In genomic region chr19:4163543-4163887, GRCm38 (mm10) we compare ENCODE assay signal across 8 mouse cellular contexts. TPM values are rescaled to one million over a fixed set of nuclear protein-coding genes. Genes with fewer than 3 reads are reported as not detected.
DNase-seq lines count a peak whose midpoint lies in the region; ATAC-seq and TF ChIP-seq lines count a peak whose summit lies in the region.

No protein-coding gene starts in this region.

- 36% methylated on average over 4 of the region's 4 CpGs for WGBS in kidney, postnatal 0 days
- 37% methylated on average over 4 of the region's 4 CpGs for WGBS in embryonic facial prominence, embryonic 11.5 days
- 33% methylated on average over 4 of the region's 4 CpGs for WGBS in intestine, embryonic 14.5 days
- 27% methylated on average over 4 of the region's 4 CpGs for WGBS in midbrain, postnatal 0 days

- no peak overlapping the region for H3K27ac ChIP-seq in kidney, postnatal 0 days
- no peak overlapping the region for H3K27ac ChIP-seq in embryonic facial prominence, embryonic 11.5 days (replicated peaks; ENCODE audit: low read depth, low read length)
- peak overlapping the region; percentile 19; the same call in 1 of the 2 replicates for H3K27ac ChIP-seq in intestine, embryonic 14.5 days (ENCODE audit: low read depth)
- H3K27ac ChIP-seq in midbrain, postnatal 0 days (ENCODE audit: low read depth, low read length) = peak overlapping the region; percentile 71

- H3K36me3 ChIP-seq in kidney, postnatal 0 days (ENCODE audit: insufficient read depth, low read length) = peaks cover 29% of the 10 kb centered on the region
- peaks cover 2% of the 10 kb centered on the region for H3K36me3 ChIP-seq in embryonic facial prominence, embryonic 11.5 days (replicated peaks; ENCODE audit: control insufficient read depth, insufficient read depth, low read depth, low read length)
- peaks cover 28% of the 10 kb centered on the region for H3K36me3 ChIP-seq in intestine, embryonic 14.5 days (ENCODE audit: control insufficient read depth, insufficient read depth, low read length)
- peaks cover 25% of the 10 kb centered on the region for H3K36me3 ChIP-seq in midbrain, postnatal 0 days (ENCODE audit: insufficient read depth, low read length)

- H3K4me1 ChIP-seq in kidney, postnatal 0 days (replicated peaks; ENCODE audit: insufficient read depth, low read length) = peaks cover 4% of the 10 kb centered on the region; the same call in 1 of the 2 replicates
- no peaks in the 10 kb centered on the region for H3K4me1 ChIP-seq in embryonic facial prominence, embryonic 11.5 days (ENCODE audit: control insufficient read depth, insufficient read depth, low read length)
- peaks cover 12% of the 10 kb centered on the region for H3K4me1 ChIP-seq in intestine, embryonic 14.5 days (replicated peaks; ENCODE audit: control insufficient read depth, insufficient read depth, low read length)
- peaks cover 6% of the 10 kb centered on the region; the same call in 1 of the 2 replicates for H3K4me1 ChIP-seq in midbrain, postnatal 0 days (ENCODE audit: insufficient read depth, low read length)

- DNase-seq in kidney, postnatal 0 days (ENCODE audit: low spot score) = no peak
- no peak for DNase-seq in kidney, postnatal 4 days
- no peak for DNase-seq in embryonic facial prominence, embryonic 11.5 days (ENCODE audit: low spot score)
- DNase-seq in intestine, embryonic 14.5 days (ENCODE audit: low spot score) = no peak
- DNase-seq in midbrain, postnatal 0 days (ENCODE audit: low spot score) = no peak
- DNase-seq in cerebellum, adult 8-10 months = no peak
- no peak for DNase-seq in retina, postnatal 1 day

- no peak overlapping the region for H3K9ac ChIP-seq in kidney, postnatal 0 days (ENCODE audit: low read depth, low read length)
- peak overlapping the region; percentile 74 for H3K9ac ChIP-seq in embryonic facial prominence, embryonic 11.5 days (replicated peaks; ENCODE audit: low read length)
- peak overlapping the region; percentile 70 for H3K9ac ChIP-seq in intestine, embryonic 14.5 days (ENCODE audit: low read length)
- H3K9ac ChIP-seq in midbrain, postnatal 0 days (replicated peaks; ENCODE audit: low read length, poor library complexity, severe bottlenecking) = peak overlapping the region; percentile 29; the same call in 1 of the 2 replicates

- H3K9me3 ChIP-seq in kidney, postnatal 0 days (replicated peaks; ENCODE audit: low read length) = no peaks in the 10 kb centered on the region
- H3K9me3 ChIP-seq in embryonic facial prominence, embryonic 11.5 days (replicated peaks; ENCODE audit: control insufficient read depth, low read length) = no peaks in the 10 kb centered on the region
- H3K9me3 ChIP-seq in intestine, embryonic 14.5 days (ENCODE audit: control insufficient read depth, low read length) = no peaks in the 10 kb centered on the region
- no peaks in the 10 kb centered on the region for H3K9me3 ChIP-seq in midbrain, postnatal 0 days (ENCODE audit: low read length)

- peak overlapping the region; percentile 92 for H3K4me2 ChIP-seq in kidney, postnatal 0 days (ENCODE audit: low read length)
- peak overlapping the region; percentile 52 for H3K4me2 ChIP-seq in embryonic facial prominence, embryonic 11.5 days (ENCODE audit: low read depth, low read length)
- H3K4me2 ChIP-seq in intestine, embryonic 14.5 days (ENCODE audit: low read length) = peak overlapping the region; percentile 89
- peak overlapping the region; percentile 91 for H3K4me2 ChIP-seq in midbrain, postnatal 0 days (ENCODE audit: low read depth, low read length, poor library complexity, severe bottlenecking)

- H3K27me3 ChIP-seq in kidney, postnatal 0 days (ENCODE audit: insufficient read depth, low read length) = no peaks in the 10 kb centered on the region
- no peaks in the 10 kb centered on the region for H3K27me3 ChIP-seq in embryonic facial prominence, embryonic 11.5 days (ENCODE audit: control insufficient read depth, insufficient read depth, low read length)
- no peaks in the 10 kb centered on the region for H3K27me3 ChIP-seq in intestine, embryonic 14.5 days (replicated peaks; ENCODE audit: control insufficient read depth, insufficient read depth, low read length)
- H3K27me3 ChIP-seq in midbrain, postnatal 0 days (ENCODE audit: insufficient read depth, low read length) = no peaks in the 10 kb centered on the region

- no peak for TF ChIP-seq CTCF in kidney, postnatal 0 days (IDR thresholded peaks at IDR 0.05; ENCODE audit: low read depth)
- TF ChIP-seq CTCF in midbrain, postnatal 0 days (IDR thresholded peaks at IDR 0.05) = no peak

- peak overlapping the region; percentile 73 for H3K4me3 ChIP-seq in kidney, postnatal 0 days (replicated peaks; ENCODE audit: low read depth, low read length)
- H3K4me3 ChIP-seq in embryonic facial prominence, embryonic 11.5 days (ENCODE audit: low read depth, low read length) = peak overlapping the region; percentile 75
- H3K4me3 ChIP-seq in intestine, embryonic 14.5 days (ENCODE audit: low read depth, low read length) = peak overlapping the region; percentile 81
- H3K4me3 ChIP-seq in midbrain, postnatal 0 days (ENCODE audit: low read depth, low read length) = peak overlapping the region; percentile 69

- ATAC-seq in kidney, postnatal 0 days (replicated peaks; ENCODE audit: low FRiP score, low read depth) = no peak
- 0 out of 2 replicates have a peak, but pooled peaks have one; percentile 1 for ATAC-seq in embryonic facial prominence, embryonic 11.5 days (replicated peaks; ENCODE audit: insufficient number of reproducible peaks, low FRiP score, low TSS enrichment, low read depth)
- ATAC-seq in intestine, embryonic 14.5 days (replicated peaks; ENCODE audit: low FRiP score, low TSS enrichment, low read depth) = peak; percentile 4; the same call in 1 of the 2 replicates
- peak; percentile 1; the same call in 1 of the 2 replicates for ATAC-seq in midbrain, postnatal 0 days (ENCODE audit: low FRiP score)
- no peak for ATAC-seq in monocyte, adult 5-6 weeks (replicated peaks; ENCODE audit: insufficient number of reproducible peaks, low FRiP score, low TSS enrichment, poor library complexity, severe bottlenecking)

RNA-seq across cellular contexts. Expression of gene Rps6kb2, which starts 0.4 kb away (rescaled TPM):
- polyA plus RNA-seq in kidney, postnatal 0 days (2015; fragmentation: Nextera tagmentation; extraction: Ambion mirVana) = 42.4 and 49.0 TPM in 2 replicates
- polyA plus RNA-seq in embryonic facial prominence, embryonic 11.5 days (2014; fragmentation: Nextera tagmentation; extraction: Ambion mirVana) = 42.0 and 42.3 TPM in 2 replicates
- polyA plus RNA-seq in intestine, embryonic 14.5 days (2014; fragmentation: Nextera tagmentation; extraction: Ambion mirVana) = 37.4 and 40.6 TPM in 2 replicates
- 23.5 and 25.2 TPM in 2 replicates for total RNA-seq in midbrain, postnatal 0 days (2014; rRNA removed)
- 58.2 and 62.8 TPM in 2 replicates for polyA plus RNA-seq in midbrain, postnatal 0 days (2015; fragmentation: Nextera tagmentation; extraction: Ambion mirVana)
- 22.8 to 27.8 TPM (median 27.0 TPM) in 3 replicates for total RNA-seq in monocyte, adult 5-6 weeks (2017)

RNA-seq across cellular contexts. Expression of gene Ptprcap, which starts 10.1 kb away (rescaled TPM):
- 0.82 and 0.91 TPM in 2 replicates for polyA plus RNA-seq in kidney, postnatal 0 days (2015; fragmentation: Nextera tagmentation; extraction: Ambion mirVana)
- polyA plus RNA-seq in embryonic facial prominence, embryonic 11.5 days (2014; fragmentation: Nextera tagmentation; extraction: Ambion mirVana) = 0.64 and 1.3 TPM in 2 replicates
- 3.1 and 3.3 TPM in 2 replicates for polyA plus RNA-seq in intestine, embryonic 14.5 days (2014; fragmentation: Nextera tagmentation; extraction: Ambion mirVana)
- total RNA-seq in midbrain, postnatal 0 days (2014; rRNA removed) = 0.38 TPM in 1 of 2 replicates, not detected in the other
- polyA plus RNA-seq in midbrain, postnatal 0 days (2015; fragmentation: Nextera tagmentation; extraction: Ambion mirVana) = 0.28 TPM in 1 of 2 replicates, not detected in the other
- 133 to 326 TPM (median 178 TPM) in 3 replicates for total RNA-seq in monocyte, adult 5-6 weeks (2017)

RNA-seq across cellular contexts. Expression of gene Carns1, which starts 11.8 kb away (rescaled TPM):
- 2.7 and 3.3 TPM in 2 replicates for polyA plus RNA-seq in kidney, postnatal 0 days (2015; fragmentation: Nextera tagmentation; extraction: Ambion mirVana)
- polyA plus RNA-seq in embryonic facial prominence, embryonic 11.5 days (2014; fragmentation: Nextera tagmentation; extraction: Ambion mirVana) = 2.0 TPM in 2 replicates
- 2.3 and 3.1 TPM in 2 replicates for polyA plus RNA-seq in intestine, embryonic 14.5 days (2014; fragmentation: Nextera tagmentation; extraction: Ambion mirVana)
- 4.4 and 6.6 TPM in 2 replicates for total RNA-seq in midbrain, postnatal 0 days (2014; rRNA removed)
- polyA plus RNA-seq in midbrain, postnatal 0 days (2015; fragmentation: Nextera tagmentation; extraction: Ambion mirVana) = 6.7 and 6.9 TPM in 2 replicates
- total RNA-seq in monocyte, adult 5-6 weeks (2017) = 14.1 to 18.7 TPM (median 14.2 TPM) in 3 replicates

RNA-seq across cellular contexts. Expression of gene Coro1b, which starts 15.1 kb away (rescaled TPM):
- polyA plus RNA-seq in kidney, postnatal 0 days (2015; fragmentation: Nextera tagmentation; extraction: Ambion mirVana) = 161 and 164 TPM in 2 replicates
- polyA plus RNA-seq in embryonic facial prominence, embryonic 11.5 days (2014; fragmentation: Nextera tagmentation; extraction: Ambion mirVana) = 108 and 122 TPM in 2 replicates
- 174 and 189 TPM in 2 replicates for polyA plus RNA-seq in intestine, embryonic 14.5 days (2014; fragmentation: Nextera tagmentation; extraction: Ambion mirVana)
- 96.1 and 116 TPM in 2 replicates for total RNA-seq in midbrain, postnatal 0 days (2014; rRNA removed)
- polyA plus RNA-seq in midbrain, postnatal 0 days (2015; fragmentation: Nextera tagmentation; extraction: Ambion mirVana) = 95.2 and 104 TPM in 2 replicates
- 209 to 226 TPM (median 217 TPM) in 3 replicates for total RNA-seq in monocyte, adult 5-6 weeks (2017)

RNA-seq across cellular contexts. Expression of gene Cabp4, which starts 19.7 kb away (rescaled TPM):
- polyA plus RNA-seq in kidney, postnatal 0 days (2015; fragmentation: Nextera tagmentation; extraction: Ambion mirVana) = 0.08 and 0.13 TPM in 2 replicates
- polyA plus RNA-seq in embryonic facial prominence, embryonic 11.5 days (2014; fragmentation: Nextera tagmentation; extraction: Ambion mirVana) = not detected in 2 replicates
- 0.08 TPM in 1 of 2 replicates, not detected in the other for polyA plus RNA-seq in intestine, embryonic 14.5 days (2014; fragmentation: Nextera tagmentation; extraction: Ambion mirVana)
- total RNA-seq in midbrain, postnatal 0 days (2014; rRNA removed) = not detected in 2 replicates
- 0.20 and 0.36 TPM in 2 replicates for polyA plus RNA-seq in midbrain, postnatal 0 days (2015; fragmentation: Nextera tagmentation; extraction: Ambion mirVana)
- total RNA-seq in monocyte, adult 5-6 weeks (2017) = not detected in 3 replicates

Comparison
In these comparisons a context has a peak if more than half of its experiments do, and no peak if none do; other contexts are left out.
1. ATAC-seq: peak in embryonic facial prominence, embryonic 11.5 days (single experiment), intestine, embryonic 14.5 days (single experiment) and midbrain, postnatal 0 days (single experiment); none in kidney, postnatal 0 days (single experiment) and monocyte, adult 5-6 weeks (single experiment).
2. H3K27ac ChIP-seq: peak in intestine, embryonic 14.5 days (single experiment) and midbrain, postnatal 0 days (single experiment); none in kidney, postnatal 0 days (single experiment) and embryonic facial prominence, embryonic 11.5 days (single experiment).
3. Peak in every context shown above with its lines, with median percentiles within 50 percentile points of each other: H3K4me2 ChIP-seq and H3K4me3 ChIP-seq.